Mouse (Mus musculus) urinary bladder, adult 18-20 months (tissue): ENCODE results near the gene Pde4b.
"Not testable (repeated sequence)": the region's sequence is repeated elsewhere in the genome, so short reads cannot be mapped to it uniquely, and the experiment has no call there.

ENCODE experiments used
- DNase-seq, 2 experiments: peaks; one replicate each; pipeline ENCODE4 v3.0.0; 2022; ENCODE audit warnings: low spot score in 2 of 2, mixed read lengths in 2 of 2

Gene Pde4b

DNA sequence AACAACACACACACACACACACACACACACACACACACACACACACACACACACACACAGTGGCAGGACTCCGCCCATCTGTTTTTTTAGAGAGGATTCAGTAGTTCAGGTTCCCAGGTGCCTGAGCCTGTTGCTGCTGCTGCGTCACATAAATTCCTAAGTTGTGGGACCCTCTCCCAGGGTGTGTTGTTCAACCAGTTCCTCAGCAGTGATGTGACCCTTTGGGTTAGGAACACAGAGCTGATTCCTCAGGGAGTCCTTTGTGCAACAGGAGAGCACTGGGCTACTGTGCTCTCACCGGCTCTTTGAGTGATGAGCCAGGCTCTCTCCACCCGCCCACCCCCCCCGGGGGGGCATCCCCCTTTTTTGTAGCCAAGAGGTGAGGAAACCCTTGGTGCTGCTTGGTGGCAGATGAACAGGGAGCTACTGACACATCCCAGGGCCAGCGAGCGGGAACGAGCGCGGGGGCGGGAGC lies at the start of gene Pde4b:
Gene Pde4b (plus strand): TSS at position 453 of the 475 bp plus-strand sequence.
- no peak for DNase-seq

DNA sequence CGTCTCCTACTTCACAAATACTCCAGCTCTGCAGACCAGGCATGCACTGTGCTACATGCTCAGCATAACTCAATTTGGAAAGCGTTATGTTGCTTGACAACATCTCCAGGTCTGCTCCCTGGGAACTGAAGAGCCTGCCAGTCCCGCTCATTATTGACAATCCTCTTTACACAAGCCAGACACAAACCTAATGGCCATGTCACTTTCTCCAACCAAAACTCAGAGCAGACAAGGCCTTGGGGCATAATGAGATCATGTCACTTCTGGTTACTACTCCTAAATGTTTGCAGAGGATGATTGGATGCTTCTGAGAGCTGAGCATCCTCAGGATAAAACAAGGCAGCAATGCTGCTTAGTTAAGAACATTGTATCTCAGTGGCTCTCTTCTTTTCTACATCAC lies 47.2 kb upstream of the Pde4b start:
- DNase-seq, result no peak

DNA sequence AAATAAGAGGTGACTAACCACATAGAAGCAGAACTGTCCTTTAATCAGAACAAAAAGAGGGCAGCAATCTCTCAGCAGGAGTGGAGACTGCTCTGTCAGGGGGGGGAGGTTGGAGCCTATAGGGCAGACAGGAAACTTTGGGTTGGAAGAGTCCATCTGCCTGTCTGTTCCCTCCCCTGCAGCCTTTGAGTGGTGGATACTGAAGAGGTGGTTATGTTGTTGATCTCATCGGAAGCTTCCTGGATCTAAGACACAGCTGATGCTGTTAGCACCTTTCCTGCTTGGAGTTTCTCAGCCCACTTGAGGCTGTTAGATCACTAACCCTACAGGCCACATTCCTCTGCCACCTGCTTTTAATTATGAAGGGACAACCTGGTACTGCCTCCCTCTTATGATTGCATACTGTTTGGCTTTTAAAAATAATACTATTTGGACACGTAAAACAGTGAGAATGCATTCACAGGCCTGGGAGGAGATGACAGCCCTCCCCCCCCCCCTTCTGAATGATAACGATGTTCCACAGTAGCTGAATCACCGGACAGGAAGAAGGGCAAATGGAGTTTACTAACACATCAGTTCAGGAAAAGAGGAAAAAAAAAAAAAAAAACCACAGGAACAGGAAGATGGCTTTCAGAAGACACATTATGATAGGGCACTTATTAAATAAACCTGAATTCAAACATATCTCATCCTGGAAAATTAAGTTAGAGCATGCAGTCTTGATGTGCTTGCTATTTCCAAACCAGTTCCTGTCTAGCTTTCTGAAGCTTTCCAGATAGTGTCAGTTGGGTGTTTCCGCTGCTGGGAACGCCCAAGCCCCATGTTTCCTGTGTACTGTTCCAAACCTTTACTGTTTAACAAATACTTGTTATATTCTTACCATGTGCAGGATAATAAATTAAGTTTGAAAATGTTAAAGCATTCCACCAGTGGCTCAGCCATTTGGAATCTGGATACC lies 41.9 kb upstream of the Pde4b start:
- DNase-seq, result no peak

DNA sequence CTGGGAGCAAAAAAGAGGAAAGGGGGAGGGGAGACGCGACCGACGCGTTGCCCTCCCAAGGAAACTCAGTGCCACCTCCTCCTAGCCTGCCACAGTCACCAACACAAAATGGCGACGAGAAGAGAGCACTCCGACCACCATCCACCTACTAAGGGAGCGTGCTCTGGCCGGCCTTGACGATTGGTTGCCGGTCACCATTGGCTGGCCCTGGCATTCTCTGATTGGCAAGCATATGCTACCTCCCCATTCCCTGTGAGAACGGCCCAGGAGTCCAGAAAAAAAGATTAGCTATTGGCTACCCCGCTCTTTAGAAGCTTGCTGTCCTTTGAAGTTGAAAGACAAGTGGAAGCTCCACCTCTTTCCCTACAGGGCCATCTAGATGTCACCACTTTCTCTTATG lies 38.0 kb upstream of the Pde4b start:
- not testable (repeated sequence) for DNase-seq

DNA sequence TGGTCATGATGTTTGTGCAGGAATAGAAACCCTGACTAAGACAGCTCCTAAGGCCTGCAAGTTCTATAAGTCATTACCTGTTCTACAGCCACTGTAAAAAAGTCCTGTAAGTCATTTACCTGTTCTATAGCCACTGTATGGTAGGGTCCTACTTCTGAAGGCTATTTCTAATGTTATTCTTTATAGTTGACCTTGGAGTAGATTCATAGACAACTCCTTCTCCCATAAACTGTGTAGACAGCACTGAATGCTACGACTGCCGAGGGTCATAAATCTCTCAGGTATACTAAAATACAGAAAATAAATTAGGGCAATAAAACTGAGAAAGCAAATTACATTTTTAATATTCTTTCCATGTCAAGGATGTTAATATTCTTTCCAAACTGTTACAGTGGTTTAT lies 26.0 kb upstream of the Pde4b start:
- DNase-seq, result no peak

DNA sequence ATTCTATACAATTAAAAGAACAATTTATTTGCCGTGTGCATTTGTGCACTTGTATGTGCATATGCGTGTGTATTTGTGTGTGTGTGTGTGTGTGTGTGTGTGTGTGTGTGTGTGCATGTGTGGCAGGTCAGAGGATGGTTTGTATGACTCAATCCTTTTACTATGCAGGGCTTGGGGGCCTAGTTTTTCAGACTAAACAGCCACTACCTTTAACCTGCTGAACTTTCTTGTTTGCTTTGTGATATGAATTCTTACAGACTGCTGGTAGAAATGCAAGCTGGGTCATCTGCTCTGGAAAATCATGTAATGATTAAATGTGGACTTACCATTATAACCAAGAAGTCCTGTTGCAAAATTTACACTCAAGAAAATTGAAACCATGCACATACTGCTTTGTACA lies 18.0 kb upstream of the Pde4b start:
- DNase-seq, result no peak

DNA sequence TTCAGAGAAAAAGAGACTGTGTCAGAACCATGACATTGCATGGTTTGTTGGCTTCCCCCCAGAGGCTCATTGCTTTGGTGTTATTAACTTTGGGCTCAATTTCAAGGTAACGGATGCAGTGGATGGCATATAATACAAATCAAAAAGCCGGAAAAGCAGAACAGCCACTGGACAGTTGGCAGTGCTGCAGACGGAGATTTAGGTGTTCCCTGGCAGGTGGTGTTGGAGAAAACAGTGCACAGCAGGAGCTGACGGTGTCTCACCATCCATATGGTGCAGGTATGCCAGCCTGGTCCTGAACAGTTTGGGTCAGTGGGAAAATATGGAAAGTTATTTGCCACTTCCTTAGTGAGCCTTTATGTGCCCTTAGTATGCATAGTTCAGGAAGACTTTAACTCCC lies 1.0 kb upstream of the Pde4b start:
- DNase-seq, result no peak

DNA sequence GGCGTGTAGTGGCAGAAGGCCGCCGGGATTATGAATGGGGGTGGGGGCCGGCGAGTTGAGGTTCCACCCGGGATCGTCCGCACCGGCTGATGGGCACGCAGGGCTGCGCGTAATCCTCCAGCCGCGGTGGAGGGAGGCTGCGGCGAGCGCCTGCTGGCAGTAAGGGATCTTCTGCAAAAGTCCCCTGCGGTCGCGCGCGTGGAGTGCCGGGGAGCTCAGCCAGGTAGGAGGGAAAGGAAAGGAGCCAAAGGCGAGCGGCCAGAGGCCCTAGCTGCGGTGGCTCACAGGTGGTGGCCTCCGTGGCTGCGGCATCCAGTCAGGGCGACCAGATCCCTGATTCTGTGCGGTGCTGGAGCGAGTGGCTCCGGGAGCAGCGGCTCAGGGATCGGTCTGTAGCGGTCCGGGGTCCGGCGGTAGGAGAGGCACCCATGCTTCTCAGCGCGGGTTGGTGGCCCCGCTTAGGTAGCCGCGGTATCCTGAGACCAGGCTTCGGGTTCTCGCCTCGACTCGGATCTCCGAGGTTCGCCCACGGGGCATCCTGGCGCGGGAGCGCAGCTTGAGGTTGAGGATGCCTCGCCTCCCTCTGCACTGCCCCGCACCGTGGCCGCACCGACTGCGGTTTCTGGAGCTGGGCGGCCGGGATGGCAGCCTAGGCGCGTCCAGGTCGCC lies 357 bp downstream of the Pde4b start:
- no peak for DNase-seq

DNA sequence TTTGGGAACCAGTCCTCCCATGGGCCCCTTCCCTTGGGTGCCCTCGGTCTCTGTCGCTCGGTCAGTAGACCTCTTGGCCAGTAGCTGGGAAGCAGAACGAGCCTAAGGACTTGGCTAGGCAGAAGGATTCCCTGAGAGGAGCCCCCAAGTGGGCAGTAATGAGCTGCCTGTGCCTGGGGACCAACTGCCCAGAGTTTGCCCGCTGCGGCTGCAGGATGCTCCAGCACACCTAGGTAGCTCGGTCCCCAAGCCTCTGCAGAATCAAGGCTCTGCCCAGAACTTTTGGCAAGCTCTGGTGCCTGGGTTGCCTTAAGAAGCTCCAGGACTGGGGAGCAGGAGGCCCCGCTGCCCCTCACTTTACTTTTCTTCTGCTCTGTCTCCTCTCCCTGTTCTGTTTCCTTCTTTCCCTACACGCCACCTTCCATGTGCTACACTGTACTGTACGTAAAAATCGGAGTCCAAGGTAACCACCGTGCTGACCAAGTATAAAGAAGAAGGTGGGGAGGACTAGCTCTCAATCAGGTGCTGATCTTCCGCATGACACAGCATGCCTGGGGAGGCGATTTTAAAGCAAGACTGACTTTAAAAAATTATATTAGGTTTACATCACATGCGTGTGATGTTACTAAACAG lies 1.0 kb downstream of the Pde4b start:
- no peak for DNase-seq

DNA sequence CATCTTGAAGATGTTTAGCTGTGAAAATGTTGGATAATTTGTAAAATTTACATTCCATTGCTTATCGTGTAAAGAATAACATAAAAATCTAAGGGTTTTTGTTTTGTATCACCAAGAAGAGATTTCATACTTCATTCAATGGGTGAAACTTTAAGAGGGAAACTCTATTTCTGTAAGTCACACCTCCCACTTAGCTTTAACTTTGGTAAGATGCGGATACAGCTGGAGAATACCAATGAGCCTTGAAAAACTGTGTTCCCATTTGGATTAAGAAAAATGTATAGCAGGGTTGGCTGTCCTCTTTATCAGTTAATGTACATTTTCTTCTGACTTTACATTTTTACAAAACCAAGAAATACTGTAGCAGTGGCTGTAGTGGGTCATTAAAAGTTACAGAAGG lies 8.5 kb downstream of the Pde4b start:
- no peak for DNase-seq

DNA sequence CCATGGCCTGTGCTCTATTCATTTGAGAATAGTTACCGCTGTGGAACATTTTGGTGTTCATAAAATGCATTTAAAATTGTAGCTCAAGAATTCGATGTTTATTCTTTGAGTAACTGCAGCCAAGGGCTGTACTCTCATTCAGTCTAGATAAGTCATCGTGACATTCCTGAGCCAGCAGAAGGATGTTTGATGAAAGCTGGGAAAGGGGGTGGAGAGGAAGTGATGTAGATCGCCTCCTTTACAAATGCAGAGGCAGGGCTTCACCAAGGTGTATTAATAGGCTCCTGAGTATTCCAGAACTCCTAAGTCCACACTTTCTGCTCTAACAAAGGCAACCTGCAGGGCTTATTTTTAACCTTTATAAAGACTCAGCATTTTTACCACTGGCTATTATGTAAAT lies 14.9 kb downstream of the Pde4b start:
- no peak for DNase-seq

DNA sequence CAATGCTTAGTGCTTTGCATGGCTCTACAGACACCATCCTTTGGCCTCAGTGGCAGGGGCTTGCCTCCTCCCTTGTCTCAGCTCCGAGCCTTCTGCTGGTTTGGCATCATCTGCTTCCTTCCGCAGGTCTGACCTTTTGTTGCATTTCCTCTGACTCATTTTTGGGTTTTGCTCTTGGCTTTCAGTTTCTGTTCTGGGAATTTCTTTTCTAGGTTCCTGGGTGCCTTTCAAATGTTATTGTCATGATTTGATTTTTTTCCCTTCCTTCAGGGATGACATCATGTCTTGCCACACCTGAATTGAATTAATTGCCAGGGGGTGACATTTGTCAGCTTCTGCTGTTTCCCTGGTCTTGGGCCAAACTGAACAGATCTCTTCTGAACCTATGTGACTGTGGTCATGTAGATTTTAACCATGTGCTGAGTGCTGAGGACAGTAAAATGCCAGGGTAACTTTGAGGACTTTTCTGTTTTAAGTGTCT lies 17.2 kb downstream of the Pde4b start:
- no peak for DNase-seq

DNA sequence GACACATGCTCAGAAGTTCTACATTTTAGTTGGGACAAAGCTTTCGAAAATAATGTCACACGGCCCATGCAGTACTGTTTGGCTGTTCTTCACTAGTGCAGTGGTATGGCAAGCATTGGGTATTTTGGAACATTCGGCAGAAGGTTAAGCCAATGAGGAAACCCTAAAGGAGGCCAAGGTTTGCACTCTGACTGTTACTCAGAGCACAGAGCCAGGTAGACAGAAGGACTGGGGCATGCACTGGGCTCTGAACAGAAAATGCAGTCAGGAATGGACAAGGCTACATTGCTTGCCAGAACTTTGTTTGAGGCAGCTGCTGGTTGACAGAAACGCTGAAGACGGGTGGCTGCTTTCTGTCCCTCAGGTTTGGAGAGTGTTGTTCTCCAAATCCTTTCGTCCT lies 19.4 kb downstream of the Pde4b start:
- no peak for DNase-seq

DNA sequence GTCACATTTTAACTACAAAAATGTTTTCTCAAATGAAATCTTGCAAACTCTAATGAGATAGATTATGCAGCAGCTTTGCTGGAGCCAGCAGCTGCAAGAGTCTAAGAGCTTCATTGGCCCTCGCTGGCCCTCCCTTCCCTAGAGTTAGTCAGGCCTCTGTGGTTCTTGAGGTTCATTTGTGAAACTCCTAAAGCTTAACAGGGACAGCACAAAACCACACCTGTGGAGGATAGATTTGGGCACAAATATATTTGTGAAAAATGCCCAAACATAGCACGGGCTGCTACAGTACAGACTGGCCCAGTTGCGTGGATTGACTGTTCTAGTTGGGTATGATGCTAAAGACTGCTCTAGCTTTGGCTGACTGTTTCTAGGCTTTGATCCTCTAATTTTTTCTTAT lies 32.1 kb downstream of the Pde4b start:
- no peak for DNase-seq

DNA sequence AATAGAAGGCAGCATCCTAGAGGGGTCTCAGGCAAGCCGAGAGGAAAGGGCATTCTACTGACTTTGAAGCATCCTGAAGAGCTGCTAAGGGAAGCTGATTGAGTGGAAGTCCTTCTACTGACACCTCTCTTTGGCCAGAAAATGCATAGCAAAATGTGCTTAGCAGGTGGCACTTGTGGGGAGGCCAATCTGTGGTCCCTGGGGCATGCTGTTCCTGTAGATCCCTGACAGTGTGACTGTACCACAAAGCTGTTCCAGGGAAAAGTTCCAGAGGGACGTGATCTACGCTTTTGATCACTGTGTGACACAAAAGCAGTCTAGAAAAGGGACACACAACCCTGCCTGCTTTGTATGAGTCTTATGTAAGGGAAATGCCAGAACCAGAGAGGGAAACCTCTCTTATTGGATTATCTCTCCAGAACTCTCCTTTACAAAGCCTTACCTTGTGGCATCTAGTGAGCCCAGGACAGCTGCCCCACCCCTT lies 49.1 kb downstream of the Pde4b start:
- no peak for DNase-seq

DNA sequence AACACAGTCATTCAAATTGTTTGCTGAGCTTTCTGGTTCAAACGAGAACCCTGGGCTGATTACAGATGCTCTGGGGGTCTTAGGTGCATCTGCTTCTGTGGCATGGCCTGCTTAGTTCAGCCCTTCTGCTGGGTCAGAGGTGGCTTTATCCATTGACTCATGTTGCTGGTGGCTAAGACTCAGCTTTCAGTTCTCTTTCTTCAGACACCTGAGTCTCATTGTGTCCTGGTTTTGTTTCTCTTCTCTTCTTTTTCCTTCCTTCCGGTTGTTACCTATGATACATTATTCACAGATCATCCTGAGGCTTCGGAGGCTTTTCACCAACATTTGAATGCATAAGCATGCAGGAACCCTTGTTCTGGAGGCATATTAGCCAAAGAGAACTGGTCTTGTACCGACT lies 51.0 kb downstream of the Pde4b start:
- DNase-seq, result no peak

DNA sequence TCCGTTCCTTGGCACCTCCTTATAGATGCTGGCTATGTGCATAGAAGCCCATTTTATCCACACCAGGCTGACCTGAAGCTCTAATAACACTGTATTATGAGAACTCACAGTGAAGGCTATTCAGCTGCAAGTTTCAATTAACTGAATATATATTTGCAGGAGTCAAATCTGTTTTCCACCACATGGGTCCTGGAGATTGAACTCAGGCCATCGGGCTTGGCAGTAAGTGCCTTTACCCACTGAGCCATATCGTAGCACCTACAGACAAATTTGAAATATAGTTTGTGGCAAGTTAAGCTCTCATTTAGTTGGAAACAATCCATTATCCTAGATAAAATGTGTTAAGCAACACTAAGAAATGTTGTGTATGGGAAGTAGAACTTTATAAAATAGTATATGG lies 53.9 kb downstream of the Pde4b start:
- no peak for DNase-seq

DNA sequence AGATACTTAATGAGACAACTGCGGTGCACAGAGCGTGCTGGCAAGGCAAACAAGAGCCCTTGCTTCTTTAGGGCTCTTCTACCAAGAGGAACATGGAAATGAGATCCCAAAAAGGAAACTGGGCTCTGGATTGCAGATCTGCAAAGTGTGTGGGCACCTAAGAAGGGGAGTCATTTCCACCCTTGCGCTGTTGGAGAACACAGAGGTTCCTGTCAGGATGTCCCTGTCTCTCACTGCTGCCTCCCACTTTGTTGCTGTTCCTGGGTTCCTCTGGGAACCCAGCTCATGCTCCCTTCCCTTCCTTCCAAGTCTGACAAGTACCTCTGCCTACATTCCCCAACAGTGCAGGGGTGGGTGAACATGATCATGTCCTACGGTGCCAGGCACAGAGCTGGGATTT lies 61.4 kb downstream of the Pde4b start:
- no peak for DNase-seq

DNA sequence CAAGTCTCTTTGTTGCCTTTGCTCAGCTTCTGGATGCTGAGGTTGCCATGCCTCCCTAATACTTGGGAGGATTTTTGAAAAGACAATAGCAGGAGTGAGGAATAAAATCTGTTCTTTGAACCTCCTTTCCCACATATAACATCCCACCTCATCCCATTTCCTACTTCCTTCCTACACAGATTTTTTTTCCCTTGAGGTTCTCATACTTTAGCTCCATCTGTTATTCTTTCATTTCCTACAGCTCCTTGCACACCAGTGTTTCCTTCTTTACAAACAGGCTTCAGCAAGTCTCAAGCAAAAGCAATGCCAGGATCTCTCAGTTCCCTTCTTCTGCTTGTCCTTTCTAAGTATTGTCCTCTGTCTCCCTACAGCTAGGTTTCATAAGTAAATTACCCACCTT lies 71.8 kb downstream of the Pde4b start:
- no peak for DNase-seq

DNA sequence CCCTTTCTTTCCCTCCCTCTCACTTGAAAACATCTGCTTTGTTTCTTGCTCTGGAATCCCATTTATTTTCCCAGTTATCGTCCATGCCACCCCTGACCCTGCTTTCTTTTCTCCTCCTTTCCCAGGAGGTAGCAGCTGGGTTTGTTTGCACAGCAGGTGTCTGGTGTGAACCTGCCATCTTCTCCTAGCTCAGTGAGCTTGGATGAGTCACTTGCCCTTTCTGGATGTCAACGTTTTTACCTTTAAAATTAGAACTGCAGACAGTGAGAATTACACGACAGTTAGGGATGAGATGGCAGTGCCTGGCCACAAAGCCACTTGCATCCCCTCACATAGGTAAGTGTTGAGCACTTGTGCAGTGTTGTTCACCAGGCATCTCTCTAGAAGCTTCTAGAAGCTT lies 84.3 kb downstream of the Pde4b start:
- no peak for DNase-seq

DNA sequence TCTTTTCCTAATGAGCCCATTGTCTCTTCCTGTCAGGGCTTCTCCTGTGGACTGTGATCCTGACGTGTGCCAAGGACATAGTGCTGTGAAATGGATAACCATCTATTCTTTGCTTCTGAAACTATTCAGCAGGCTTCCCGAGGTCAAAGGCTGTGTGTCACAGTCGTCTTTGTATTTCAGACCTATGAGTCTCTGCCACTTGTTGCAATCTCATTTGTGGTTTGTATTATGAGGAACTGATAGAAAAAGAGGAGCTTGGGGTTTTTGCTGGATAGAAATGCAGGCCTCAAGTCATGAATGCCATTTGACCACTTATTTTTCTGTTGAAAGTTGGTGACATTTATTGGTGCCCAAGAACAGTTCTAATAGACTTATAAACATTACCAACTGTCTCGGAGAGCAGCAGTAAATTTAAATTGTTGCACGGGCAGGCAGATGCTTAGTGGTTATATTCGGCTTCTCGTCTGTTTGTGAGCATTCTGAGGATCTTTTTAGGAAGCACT lies 85.4 kb downstream of the Pde4b start:
- no peak for DNase-seq

DNA sequence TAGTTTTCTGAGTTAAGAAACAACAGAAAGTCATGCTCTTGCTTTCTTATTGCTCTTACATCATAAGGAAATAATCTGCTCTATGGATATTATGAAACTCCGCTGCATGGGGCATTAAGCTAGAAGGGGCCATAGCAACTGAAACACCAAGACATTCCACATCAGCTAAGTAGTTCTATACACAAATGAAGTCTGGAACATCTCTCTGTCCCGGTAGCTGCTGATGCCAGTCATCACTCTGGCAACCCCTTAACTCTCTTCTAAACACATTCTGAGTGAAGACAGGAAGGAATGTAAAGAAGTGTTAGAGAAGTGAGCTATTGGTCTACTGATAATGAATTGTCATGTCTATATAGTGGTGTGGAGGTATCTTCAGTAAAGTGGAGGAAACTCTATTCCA lies 88.6 kb downstream of the Pde4b start:
- DNase-seq, result no peak
